ENCODE assay signal across 14 mouse cellular contexts in genomic region chr13:99163071-99163470, GRCm38 (mm10). TPM values are rescaled to one million over a fixed set of nuclear protein-coding genes. Genes with fewer than 3 reads are reported as not detected.
DNase-seq lines count a peak whose midpoint lies in the region; ATAC-seq and TF ChIP-seq lines count a peak whose summit lies in the region.
"Had no signal": no experiment of that assay in that cellular context is flagged by ENCODE, and none has a peak within 500 bp of the region (broad histone marks: within the 10 kb centered on the region; RNA-seq: fewer than 3 reads in every experiment).

No protein-coding gene starts in this region.

- 72% methylated on average over 4 of the region's 4 CpGs for WGBS in midbrain, embryonic 11.5 days
- 72% methylated on average over 4 of the region's 4 CpGs for WGBS in midbrain, embryonic 10.5 days
- 70% methylated on average over 4 of the region's 4 CpGs for WGBS in hindbrain, embryonic 15.5 days
- 55% methylated on average over 4 of the region's 4 CpGs for WGBS in midbrain, embryonic 15.5 days

- intact Hi-C loops in gastrocnemius, adult 2 months (cut with DNase I) = no loop called here

- no peak for TF ChIP-seq CTCF in gastrocnemius, adult 2 months (IDR thresholded peaks at IDR 0.05)

- H3K27ac ChIP-seq in gastrocnemius, adult 2 months = peak overlapping the region; percentile 46
- H3K27ac ChIP-seq in midbrain, embryonic 11.5 days (ENCODE audit: low read depth, low read length) = no peak overlapping the region
- no peak overlapping the region; the same call in 1 of the 2 replicates for H3K27ac ChIP-seq in midbrain, embryonic 10.5 days (replicated peaks)
- peak overlapping the region; percentile 50; the same call in 1 of the 2 replicates for H3K27ac ChIP-seq in hindbrain, embryonic 15.5 days (replicated peaks)
- H3K27ac ChIP-seq in midbrain, embryonic 15.5 days = peak overlapping the region; percentile 48
- H3K27ac ChIP-seq: heart, embryonic 10.5 days; left cerebral cortex, adult 2 months; liver, embryonic 13.5 days had no signal

- no peak for ATAC-seq in midbrain, embryonic 11.5 days (ENCODE audit: low FRiP score)
- no peak for ATAC-seq in hindbrain, embryonic 15.5 days (ENCODE audit: low FRiP score, low read depth)
- no peak for ATAC-seq in midbrain, embryonic 15.5 days (replicated peaks)
- ATAC-seq: intestine, embryonic 16.5 days had no signal

- peaks cover 8% of the 10 kb centered on the region for H3K4me1 ChIP-seq in midbrain, embryonic 11.5 days (ENCODE audit: control insufficient read depth, insufficient read depth, low read length)
- H3K4me1 ChIP-seq in midbrain, embryonic 10.5 days = peaks cover 15% of the 10 kb centered on the region
- H3K4me1 ChIP-seq in hindbrain, embryonic 15.5 days (replicated peaks) = 0 out of 2 replicates have a peak, but pooled peaks cover 11% of the 10 kb centered on the region
- peaks cover 7% of the 10 kb centered on the region; the same call in 1 of the 2 replicates for H3K4me1 ChIP-seq in midbrain, embryonic 15.5 days
- H3K4me1 ChIP-seq: liver, embryonic 13.5 days had no signal

- no peak for DNase-seq in gastrocnemius, adult 2 months
- no peak for DNase-seq in gastrocnemius, adult 18-20 months (ENCODE audit: low spot score)
- DNase-seq in midbrain, embryonic 11.5 days (ENCODE audit: low spot score, missing footprints) = peak; percentile 86
- no peak for DNase-seq in midbrain, embryonic 10.5 days (ENCODE audit: low spot score)
- DNase-seq in right cerebral cortex, postnatal 10 days (ENCODE audit: low spot score in 2 of 2) = no peak
- DNase-seq in layer of hippocampus, adult 9-11 months = no peak
- DNase-seq: liver, embryonic 13.5 days; lung, postnatal 4 days; thymus, adult 2 months had no signal

- H3K27me3 ChIP-seq in midbrain, embryonic 11.5 days (ENCODE audit: control insufficient read depth, insufficient read depth, low read length) = no peaks in the 10 kb centered on the region
- no peaks in the 10 kb centered on the region for H3K27me3 ChIP-seq in midbrain, embryonic 10.5 days (ENCODE audit: low read depth, poor library complexity, severe bottlenecking)
- H3K27me3 ChIP-seq in hindbrain, embryonic 15.5 days = no peaks in the 10 kb centered on the region
- H3K27me3 ChIP-seq in midbrain, embryonic 15.5 days (replicated peaks) = no peaks in the 10 kb centered on the region
- H3K27me3 ChIP-seq: liver, embryonic 13.5 days had no signal

- no peak overlapping the region for H3K4me2 ChIP-seq in midbrain, embryonic 11.5 days
- H3K4me2 ChIP-seq in hindbrain, embryonic 15.5 days = no peak overlapping the region
- no peak overlapping the region for H3K4me2 ChIP-seq in midbrain, embryonic 15.5 days
- H3K4me2 ChIP-seq: liver, embryonic 13.5 days had no signal

- H3K9ac ChIP-seq in midbrain, embryonic 11.5 days (ENCODE audit: low read length) = no peak overlapping the region
- no peak overlapping the region for H3K9ac ChIP-seq in hindbrain, embryonic 15.5 days
- no peak overlapping the region for H3K9ac ChIP-seq in midbrain, embryonic 15.5 days
- H3K9ac ChIP-seq: liver, embryonic 13.5 days had no signal

- H3K36me3 ChIP-seq in midbrain, embryonic 11.5 days (ENCODE audit: control insufficient read depth, insufficient read depth, low read length) = no peaks in the 10 kb centered on the region
- H3K36me3 ChIP-seq in midbrain, embryonic 10.5 days = no peaks in the 10 kb centered on the region
- H3K36me3 ChIP-seq in hindbrain, embryonic 15.5 days = no peaks in the 10 kb centered on the region
- no peaks in the 10 kb centered on the region for H3K36me3 ChIP-seq in midbrain, embryonic 15.5 days (replicated peaks)
- H3K36me3 ChIP-seq: heart, embryonic 10.5 days; liver, embryonic 13.5 days had no signal

- no peaks in the 10 kb centered on the region for H3K9me3 ChIP-seq in midbrain, embryonic 11.5 days (ENCODE audit: control insufficient read depth, low read length)
- H3K9me3 ChIP-seq in midbrain, embryonic 10.5 days (replicated peaks) = no peaks in the 10 kb centered on the region
- H3K9me3 ChIP-seq in hindbrain, embryonic 15.5 days = no peaks in the 10 kb centered on the region
- H3K9me3 ChIP-seq in midbrain, embryonic 15.5 days = no peaks in the 10 kb centered on the region
- H3K9me3 ChIP-seq: heart, embryonic 10.5 days; liver, embryonic 13.5 days had no signal

- no peak overlapping the region for H3K4me3 ChIP-seq in gastrocnemius, adult 2 months
- no peak overlapping the region for H3K4me3 ChIP-seq in midbrain, embryonic 11.5 days (ENCODE audit: low read depth, low read length)
- no peak overlapping the region for H3K4me3 ChIP-seq in midbrain, embryonic 10.5 days
- no peak overlapping the region for H3K4me3 ChIP-seq in hindbrain, embryonic 15.5 days
- H3K4me3 ChIP-seq in midbrain, embryonic 15.5 days = no peak overlapping the region
- H3K4me3 ChIP-seq: heart, embryonic 10.5 days; left cerebral cortex, adult 2 months; liver, embryonic 13.5 days had no signal

RNA-seq across cellular contexts. Expression of gene Zfp366, which starts 21.6 kb away (rescaled TPM):
- 1 to 10 TPM; 3.1 to 7.8 TPM for total RNA-seq in gastrocnemius, adult 2 months (2021)
- 1 to 10 TPM; 3.8 to 3.9 TPM for total RNA-seq in gastrocnemius, adult 18-20 months (2021)
- 0.75 and 0.87 TPM in 2 replicates for polyA plus RNA-seq in midbrain, embryonic 11.5 days (2014; fragmentation: Nextera tagmentation; extraction: Ambion mirVana)
- 0.37 and 0.44 TPM in 2 replicates for polyA plus RNA-seq in midbrain, embryonic 10.5 days (2016; fragmentation: Nextera tagmentation; extraction: Ambion mirVana)
- polyA plus RNA-seq in hindbrain, embryonic 15.5 days (2015; fragmentation: Nextera tagmentation; extraction: Ambion mirVana) = 0.67 and 0.77 TPM in 2 replicates
- polyA plus RNA-seq in midbrain, embryonic 15.5 days (2015; fragmentation: Nextera tagmentation; extraction: Ambion mirVana) = 0.81 and 0.89 TPM in 2 replicates

Comparison
In these comparisons a context has a peak if more than half of its experiments do, and no peak if none do; other contexts are left out.
1. H3K27ac ChIP-seq: peak in gastrocnemius, adult 2 months (single experiment), hindbrain, embryonic 15.5 days (single experiment) and midbrain, embryonic 15.5 days (single experiment); none in midbrain, embryonic 11.5 days (single experiment) and midbrain, embryonic 10.5 days (single experiment).